In the genomic region with DNA sequence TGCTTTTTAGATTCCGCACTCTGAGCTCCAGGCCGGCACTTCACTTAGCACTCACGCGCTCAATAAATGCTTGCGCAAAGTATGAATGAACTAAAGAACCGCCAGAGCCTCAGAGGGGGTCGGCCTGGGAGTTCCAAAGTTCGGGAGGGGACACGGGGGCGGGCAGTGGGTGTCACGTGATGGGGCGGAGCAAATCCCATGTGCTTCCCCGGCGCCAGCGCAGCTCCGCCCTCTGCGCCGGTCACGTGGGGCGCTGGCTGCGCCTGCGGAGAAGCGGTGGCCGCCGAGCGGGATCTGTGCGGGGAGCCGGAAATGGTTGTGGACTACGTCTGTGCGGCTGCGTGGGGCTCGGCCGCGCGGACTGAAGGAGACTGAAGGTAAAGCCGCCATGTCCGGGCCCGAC, we compare ENCODE assay signal across 8 mouse cellular contexts. TPM values are rescaled to one million over a fixed set of nuclear protein-coding genes. Genes with fewer than 3 reads are reported as not detected.
DNase-seq lines count a peak whose midpoint lies in the region; ATAC-seq and TF ChIP-seq lines count a peak whose summit lies in the region.

No protein-coding gene starts in this region.

- no peaks in the 10 kb centered on the region for H3K9me3 ChIP-seq in E14TG2a.4 (ENCODE audit: low read length)
- no peaks in the 10 kb centered on the region for H3K9me3 ChIP-seq in forebrain, embryonic 13.5 days (replicated peaks)
- no peaks in the 10 kb centered on the region for H3K9me3 ChIP-seq in liver, postnatal 0 days (ENCODE audit: low read length)
- H3K9me3 ChIP-seq in neural tube, embryonic 14.5 days (ENCODE audit: control insufficient read depth, low read length) = no peaks in the 10 kb centered on the region

- H3K36me3 ChIP-seq in E14TG2a.4 (ENCODE audit: insufficient read depth, low read length) = peaks cover 37% of the 10 kb centered on the region
- H3K36me3 ChIP-seq in forebrain, embryonic 13.5 days (ENCODE audit: poor library complexity, severe bottlenecking) = peaks cover 34% of the 10 kb centered on the region
- peaks cover 29% of the 10 kb centered on the region for H3K36me3 ChIP-seq in liver, postnatal 0 days (replicated peaks; ENCODE audit: insufficient read depth, low read length)
- H3K36me3 ChIP-seq in neural tube, embryonic 14.5 days (ENCODE audit: control insufficient read depth, insufficient read depth, low read length) = peaks cover 21% of the 10 kb centered on the region

- H3K27ac ChIP-seq in forebrain, embryonic 13.5 days = peak overlapping the region; percentile 90
- peak overlapping the region; percentile 98 for H3K27ac ChIP-seq in liver, postnatal 0 days (ENCODE audit: low read depth)
- peak overlapping the region; percentile 88 for H3K27ac ChIP-seq in neural tube, embryonic 14.5 days (ENCODE audit: low read depth, low read length)

- H3K4me3 ChIP-seq in E14TG2a.4 (replicated peaks; ENCODE audit: low read length) = peak overlapping the region; percentile 95
- H3K4me3 ChIP-seq in forebrain, embryonic 13.5 days = peak overlapping the region; percentile 97
- peak overlapping the region; percentile 92 for H3K4me3 ChIP-seq in liver, postnatal 0 days (ENCODE audit: low read depth, low read length)
- peak overlapping the region; percentile 94 for H3K4me3 ChIP-seq in neural tube, embryonic 14.5 days (ENCODE audit: low read depth, low read length)

- H3K4me1 ChIP-seq in E14TG2a.4 (replicated peaks; ENCODE audit: low read depth, low read length) = peaks cover 51% of the 10 kb centered on the region
- peaks cover 29% of the 10 kb centered on the region for H3K4me1 ChIP-seq in forebrain, embryonic 13.5 days
- peaks cover 30% of the 10 kb centered on the region for H3K4me1 ChIP-seq in liver, postnatal 0 days (ENCODE audit: insufficient read depth)
- H3K4me1 ChIP-seq in neural tube, embryonic 14.5 days (ENCODE audit: control insufficient read depth, insufficient read depth, low read length) = peaks cover 13% of the 10 kb centered on the region

- H3K4me2 ChIP-seq in forebrain, embryonic 13.5 days = peak overlapping the region; percentile 96
- peak overlapping the region; percentile 87 for H3K4me2 ChIP-seq in liver, postnatal 0 days (ENCODE audit: low read depth, low read length)
- H3K4me2 ChIP-seq in neural tube, embryonic 14.5 days (ENCODE audit: low read depth, low read length) = peak overlapping the region; percentile 96

- peak; percentile 97 for ATAC-seq in forebrain, embryonic 13.5 days
- ATAC-seq in liver, postnatal 0 days = peak; percentile 81
- ATAC-seq in neural tube, embryonic 14.5 days (ENCODE audit: low read depth) = peak; percentile 97

- under 1% methylated on average over 32 of the region's 38 CpGs for WGBS in forebrain, embryonic 13.5 days
- WGBS in large intestine, adult 2 months = under 1% methylated on average over 38 of the region's 38 CpGs
- WGBS in liver, postnatal 0 days (ENCODE audit: insufficient replicate concordance) = under 1% methylated on average over 25 of the region's 38 CpGs
- under 1% methylated on average over 38 of the region's 38 CpGs for WGBS in neural tube, embryonic 14.5 days

- H3K27me3 ChIP-seq in E14TG2a.4 (ENCODE audit: insufficient read depth, low read length) = no peaks in the 10 kb centered on the region
- H3K27me3 ChIP-seq in forebrain, embryonic 13.5 days = no peaks in the 10 kb centered on the region
- H3K27me3 ChIP-seq in liver, postnatal 0 days (ENCODE audit: insufficient read depth, low read length) = no peaks in the 10 kb centered on the region
- H3K27me3 ChIP-seq in neural tube, embryonic 14.5 days (ENCODE audit: control insufficient read depth, insufficient read depth, low read length) = no peaks in the 10 kb centered on the region

- peak overlapping the region; percentile 97 for H3K9ac ChIP-seq in forebrain, embryonic 13.5 days
- H3K9ac ChIP-seq in liver, postnatal 0 days (replicated peaks) = peak overlapping the region; percentile 95
- peak overlapping the region; percentile 98 for H3K9ac ChIP-seq in neural tube, embryonic 14.5 days (replicated peaks; ENCODE audit: low read depth, low read length)

- TF ChIP-seq CTCF in E14TG2a.4 (conservative IDR thresholded peaks at IDR 0.05; ENCODE audit: low read length) = no peak
- TF ChIP-seq CTCF in liver, postnatal 0 days (IDR thresholded peaks at IDR 0.05; ENCODE audit: low read depth) = no peak

- no peak for TF ChIP-seq EP300 in liver, postnatal 0 days (IDR thresholded peaks at IDR 0.05; ENCODE audit: low read depth)

- intact Hi-C loops in heart, postnatal 10 days (cut with DNase I) = loop anchor here (2.0 kb wide), 1 partner anchor 20 kb away; no protein-coding TSS in a partner anchor

- DNase-seq in c-Kit-positive CD71-positive TER-119-positive erythroid progenitor cells, embryonic 14.5 days (ENCODE audit: low spot score) = peak; percentile 87
- peak; percentile 97 for DNase-seq in heart, postnatal 10 days
- DNase-seq in large intestine, adult 2 months (ENCODE audit: low read depth, low spot score) = peak; percentile 72
- peak; percentile 96 for DNase-seq in liver, postnatal 0 days
- peak; percentile 99 for DNase-seq in testis, postnatal 10 days (ENCODE audit: low spot score)

RNA-seq across cellular contexts. Expression of a gene that starts 4.4 kb away (rescaled TPM):
- 146 and 165 TPM in 2 replicates for polyA plus RNA-seq in forebrain, embryonic 13.5 days (2015; fragmentation: Nextera tagmentation; extraction: Ambion mirVana)
- 100 to 1,000 TPM; 353 to 356 TPM for total RNA-seq in heart, postnatal 10 days (2021)
- 150 and 288 TPM in 2 replicates for polyA plus RNA-seq in large intestine, adult 2 months (2012; rRNA removed)
- 65.6 and 70.9 TPM in 2 replicates for polyA plus RNA-seq in liver, postnatal 0 days (2015; fragmentation: Nextera tagmentation; extraction: Ambion mirVana)
- 112 and 134 TPM in 2 replicates for polyA plus RNA-seq in neural tube, embryonic 14.5 days (2014; fragmentation: Nextera tagmentation; extraction: Ambion mirVana)

RNA-seq across cellular contexts. Expression of a gene that starts 20.5 kb away (rescaled TPM):
- 32.5 and 35.4 TPM in 2 replicates for polyA plus RNA-seq in forebrain, embryonic 13.5 days (2015; fragmentation: Nextera tagmentation; extraction: Ambion mirVana)
- total RNA-seq in heart, postnatal 10 days (2021) = 10 to 100 TPM; 16.0 to 18.9 TPM
- 3.4 and 3.8 TPM in 2 replicates for polyA plus RNA-seq in large intestine, adult 2 months (2012; rRNA removed)
- polyA plus RNA-seq in liver, postnatal 0 days (2015; fragmentation: Nextera tagmentation; extraction: Ambion mirVana) = 0.88 and 1.4 TPM in 2 replicates
- polyA plus RNA-seq in neural tube, embryonic 14.5 days (2014; fragmentation: Nextera tagmentation; extraction: Ambion mirVana) = 42.5 and 48.2 TPM in 2 replicates

RNA-seq across cellular contexts. Expression of a gene that starts 21.0 kb away (rescaled TPM):
- 388 and 416 TPM in 2 replicates for polyA plus RNA-seq in forebrain, embryonic 13.5 days (2015; fragmentation: Nextera tagmentation; extraction: Ambion mirVana)
- 100 to 1,000 TPM; 195 TPM for total RNA-seq in heart, postnatal 10 days (2021)
- polyA plus RNA-seq in large intestine, adult 2 months (2012; rRNA removed) = 96.4 and 100 TPM in 2 replicates
- polyA plus RNA-seq in liver, postnatal 0 days (2015; fragmentation: Nextera tagmentation; extraction: Ambion mirVana) = 97.0 and 110 TPM in 2 replicates
- 314 and 366 TPM in 2 replicates for polyA plus RNA-seq in neural tube, embryonic 14.5 days (2014; fragmentation: Nextera tagmentation; extraction: Ambion mirVana)

RNA-seq across cellular contexts. Expression of a gene that starts 42.9 kb away (rescaled TPM):
- polyA plus RNA-seq in forebrain, embryonic 13.5 days (2015; fragmentation: Nextera tagmentation; extraction: Ambion mirVana) = 7.1 and 7.8 TPM in 2 replicates
- under 1 TPM; 0.62 TPM for total RNA-seq in heart, postnatal 10 days (2021)
- polyA plus RNA-seq in large intestine, adult 2 months (2012; rRNA removed) = 0.43 and 0.49 TPM in 2 replicates
- polyA plus RNA-seq in liver, postnatal 0 days (2015; fragmentation: Nextera tagmentation; extraction: Ambion mirVana) = 0.14 TPM in 1 of 2 replicates, not detected in the other
- polyA plus RNA-seq in neural tube, embryonic 14.5 days (2014; fragmentation: Nextera tagmentation; extraction: Ambion mirVana) = 14.2 and 16.4 TPM in 2 replicates

RNA-seq across cellular contexts. Expression of a gene that starts 45.0 kb away (rescaled TPM):
- 101 and 104 TPM in 2 replicates for polyA plus RNA-seq in forebrain, embryonic 13.5 days (2015; fragmentation: Nextera tagmentation; extraction: Ambion mirVana)
- total RNA-seq in heart, postnatal 10 days (2021) = 10 to 100 TPM; 12.5 to 13.2 TPM
- polyA plus RNA-seq in large intestine, adult 2 months (2012; rRNA removed) = 27.7 and 28.1 TPM in 2 replicates
- polyA plus RNA-seq in liver, postnatal 0 days (2015; fragmentation: Nextera tagmentation; extraction: Ambion mirVana) = 25.1 and 27.5 TPM in 2 replicates
- polyA plus RNA-seq in neural tube, embryonic 14.5 days (2014; fragmentation: Nextera tagmentation; extraction: Ambion mirVana) = 91.4 and 100 TPM in 2 replicates

Comparison
In these comparisons a context has a peak if more than half of its experiments do, and no peak if none do; other contexts are left out.
1. Peak in every context shown above with its lines: DNase-seq, ATAC-seq, H3K4me3 ChIP-seq and H3K27ac ChIP-seq.